Mouse (Mus musculus) ES-CJ7 (cell line): ENCODE data around the gene Upp2.

ENCODE experiments used
- DNase-seq: peaks from one replicate; pipeline ENCODE4 v3.0.0; 2011; ENCODE audit warnings: low read depth, low spot score

The Upp2 gene

GRCm38 (mm10) chr2:58551866-58552265, 15.2 kb upstream of the Upp2 start:
- no peak for DNase-seq

DNA sequence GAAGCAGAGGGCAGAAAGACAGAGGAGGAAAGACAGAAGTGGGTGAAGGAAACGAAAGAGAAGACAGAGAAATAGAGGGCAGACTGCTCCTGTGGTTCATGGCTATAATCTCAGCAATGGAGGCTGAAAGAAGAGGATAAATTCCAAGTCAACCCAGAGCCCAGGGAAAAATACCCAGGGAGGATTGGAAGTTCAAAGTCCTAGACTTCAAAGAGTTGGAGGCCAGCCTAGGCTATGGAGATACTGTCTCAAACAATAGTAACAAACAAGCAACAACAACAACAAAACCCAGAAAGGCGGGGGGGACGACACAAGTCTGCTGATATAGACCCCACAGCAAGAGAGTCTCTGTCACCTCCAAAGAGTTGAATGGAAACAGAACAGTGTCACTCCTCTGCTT, 14.8 kb upstream of the Upp2 start:
- no peak for DNase-seq

GRCm38 (mm10) chr2:58557045-58557845, 9.9 kb upstream of the Upp2 start:
- no peak for DNase-seq

DNA sequence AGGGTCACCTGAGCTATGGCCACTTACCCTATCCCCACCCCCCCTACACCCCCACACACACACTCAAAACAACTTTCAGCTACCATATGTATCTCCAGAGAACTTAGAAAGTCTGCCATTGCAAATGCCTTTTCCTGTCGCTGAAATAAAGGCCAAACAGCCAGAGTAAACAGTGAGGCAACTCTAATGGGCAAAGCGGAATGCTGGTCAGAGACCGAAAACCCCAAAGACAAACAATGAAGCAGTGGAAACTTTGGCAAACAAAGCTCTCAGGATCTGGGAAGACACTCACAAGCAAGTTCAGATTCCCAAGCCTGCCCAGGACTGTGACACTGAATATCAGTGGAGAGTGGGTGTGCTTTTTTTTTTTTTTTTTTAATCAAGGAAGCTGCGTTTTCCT, 5.0 kb upstream of the Upp2 start:
- DNase-seq = no peak

DNA sequence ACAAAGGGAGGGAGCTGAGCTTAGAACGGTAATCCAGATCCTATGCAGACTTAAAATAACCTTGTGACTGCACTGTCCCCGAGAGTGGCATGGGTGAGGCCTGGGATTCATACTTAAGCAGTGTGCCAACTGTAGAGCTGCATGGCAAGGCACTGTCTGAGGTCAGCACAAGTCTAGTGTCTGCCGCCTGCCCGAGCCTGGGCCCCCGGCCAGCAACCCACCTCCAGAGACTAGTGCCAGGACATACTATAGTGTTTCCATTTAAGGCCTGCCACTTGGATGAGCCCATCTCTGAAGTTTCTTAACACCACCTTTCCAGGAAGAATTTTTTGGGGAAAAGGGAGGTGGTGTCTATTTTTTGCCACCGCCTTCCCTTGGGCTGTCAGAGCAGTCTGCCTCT, 1.8 kb upstream of the Upp2 start:
- DNase-seq = no peak

DNA sequence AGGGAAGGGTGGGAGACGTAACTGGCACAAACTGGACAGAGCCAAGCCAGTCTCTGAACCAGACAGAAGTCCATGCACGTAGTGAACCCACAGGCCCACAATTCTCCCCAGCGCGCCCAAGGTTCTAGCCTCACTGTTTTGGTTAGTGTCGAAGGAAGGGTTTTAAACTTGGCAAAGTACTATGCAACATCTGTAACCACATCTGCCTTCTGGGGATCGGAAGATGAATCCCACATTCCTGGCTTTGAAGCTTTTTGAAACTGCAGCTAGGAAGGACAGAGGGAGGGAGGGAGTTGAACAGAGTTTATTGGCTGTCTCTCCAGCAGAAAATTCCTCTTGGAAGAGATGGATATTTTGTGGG, 1.1 kb upstream of the Upp2 start:
- DNase-seq = peak; percentile 34

- peak; percentile 39 for DNase-seq
Measured at GRCm38 (mm10) chr2:58566410-58567065, 560 bp upstream of the Upp2 start.

DNA sequence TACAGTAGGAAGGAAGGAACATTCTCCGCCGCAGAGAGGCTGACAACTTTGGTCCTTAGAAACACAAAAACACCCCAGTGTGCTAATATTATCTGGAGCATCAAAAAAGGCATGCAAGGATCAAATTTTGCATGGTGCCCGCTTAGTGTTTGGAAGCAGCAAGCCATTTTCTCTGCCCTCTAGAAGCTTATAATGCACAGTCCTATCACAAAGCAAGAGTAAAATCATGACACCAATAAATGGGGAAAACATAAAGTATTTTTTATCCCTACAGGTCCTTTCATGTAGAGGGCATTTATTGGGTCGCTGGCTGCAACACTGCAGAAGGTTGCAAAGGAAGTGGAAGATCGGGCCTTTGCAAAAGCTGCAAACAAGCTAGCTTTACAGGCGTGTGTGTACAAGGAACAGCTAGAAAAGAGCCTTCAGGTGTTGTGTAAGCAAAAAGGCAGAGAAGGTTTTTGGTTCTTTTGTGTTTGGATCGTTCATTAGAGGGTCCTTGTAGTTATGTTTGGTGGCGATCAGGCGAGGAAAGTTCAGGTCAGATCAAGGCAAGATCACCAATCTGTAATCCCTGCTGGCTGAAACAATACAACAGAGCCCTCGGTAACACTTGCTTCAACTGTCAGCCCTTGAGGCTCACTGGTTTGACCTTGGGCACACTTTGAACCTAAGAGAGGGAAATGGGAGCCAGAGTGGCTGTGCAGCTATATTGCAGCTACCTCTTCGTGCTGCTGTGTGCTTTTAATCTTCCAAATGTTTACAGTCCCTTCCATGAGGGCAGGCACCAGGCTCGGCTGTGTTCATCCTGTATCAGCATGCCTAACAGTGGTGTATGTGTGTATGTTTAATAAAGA, 995 bp downstream of the Upp2 start:
- DNase-seq = peak; percentile 54

GRCm38 (mm10) chr2:58568841-58569645, 1.9 kb downstream of the Upp2 start:
- no peak for DNase-seq

DNA sequence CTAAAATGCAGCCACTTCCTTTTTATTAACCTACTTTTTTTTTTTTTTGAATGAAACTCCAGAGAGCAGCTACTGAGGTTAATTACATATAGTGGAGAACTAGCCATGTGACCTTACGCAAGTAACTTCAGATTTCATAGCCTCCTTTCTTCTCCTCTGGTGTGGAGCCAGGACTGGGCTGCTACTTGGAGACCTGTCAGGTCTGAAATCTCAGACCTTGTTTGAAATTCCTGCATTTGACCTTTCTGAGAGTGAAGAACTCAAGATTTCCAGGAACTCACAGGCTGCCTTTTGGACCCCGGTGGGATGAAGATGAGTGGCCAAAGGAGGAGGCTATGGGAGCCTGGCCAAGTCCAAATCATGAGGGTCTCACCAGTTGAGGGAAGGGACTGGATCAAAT, 7.1 kb downstream of the Upp2 start:
- DNase-seq = no peak

GRCm38 (mm10) chr2:58586311-58586710, 19.2 kb downstream of the Upp2 start:
- DNase-seq = no peak

DNA sequence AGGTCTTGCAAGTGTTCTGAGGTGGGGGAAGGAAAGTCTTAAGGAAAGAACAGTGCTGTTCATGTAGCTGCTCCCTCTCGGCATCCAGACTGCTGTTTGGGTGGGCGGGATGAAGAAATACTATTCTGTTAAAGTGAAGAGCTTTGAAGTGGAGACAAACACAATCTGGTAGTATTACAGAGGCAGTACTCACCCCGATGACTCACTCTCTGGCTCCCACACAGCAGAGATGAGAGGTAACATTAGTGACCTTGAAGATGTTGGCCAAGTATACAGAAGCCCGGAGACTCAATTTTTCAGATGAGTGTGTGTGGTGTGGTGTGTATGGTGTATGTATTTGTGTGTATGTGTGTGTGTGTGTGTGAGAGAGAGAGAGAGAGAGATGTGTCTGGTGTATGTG, 22.5 kb downstream of the Upp2 start:
- DNase-seq = no peak

DNA sequence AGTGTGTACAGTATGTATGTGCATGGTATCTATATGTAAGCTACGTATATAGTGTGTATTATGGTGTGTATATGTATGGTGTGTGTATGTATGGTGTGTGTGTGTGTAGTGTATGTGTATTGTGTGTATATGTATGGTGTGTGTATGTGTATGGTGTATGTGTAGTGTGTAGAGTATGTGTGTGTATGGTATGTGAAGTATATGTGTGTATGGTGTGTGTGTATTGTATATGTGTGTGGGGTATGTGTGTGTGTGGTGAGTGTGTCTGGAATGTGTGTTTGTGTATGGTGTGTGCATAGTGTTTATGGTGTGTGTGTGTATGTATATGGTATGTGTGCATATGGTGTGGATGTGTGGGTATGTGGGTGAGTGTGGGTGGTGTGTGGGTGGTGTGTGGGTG, 23.0 kb downstream of the Upp2 start:
- DNase-seq = no peak

GRCm38 (mm10) chr2:58595350-58595749, 28.3 kb downstream of the Upp2 start:
- DNase-seq = no peak

DNA sequence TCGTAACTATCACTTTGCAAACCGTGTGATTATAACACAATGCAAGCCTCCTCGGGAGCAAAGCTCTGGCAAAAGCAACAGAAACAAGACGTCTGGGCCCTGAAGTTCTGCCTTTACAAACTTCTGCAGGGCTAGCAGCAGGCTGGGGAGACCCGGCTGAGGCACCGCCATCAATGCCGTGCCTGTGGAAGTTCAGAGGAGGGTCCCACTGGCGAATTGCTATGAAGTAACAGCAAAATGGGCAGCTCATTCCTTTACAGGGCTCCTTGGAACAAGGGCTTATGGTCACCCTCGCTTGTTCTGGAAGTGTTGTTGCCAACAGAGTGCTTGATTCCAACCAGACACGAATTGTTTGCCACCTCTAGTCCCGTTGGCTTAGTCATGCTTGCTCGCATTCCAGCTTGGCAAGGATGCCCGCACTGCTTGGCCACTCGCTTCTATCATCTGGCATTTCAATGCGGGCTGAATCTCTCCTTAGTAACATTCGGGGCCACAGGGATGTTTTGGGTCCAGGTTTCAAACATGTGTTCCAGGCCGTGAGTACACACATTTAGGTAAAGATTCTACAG, 29.8 kb downstream of the Upp2 start:
- DNase-seq = no peak

GRCm38 (mm10) chr2:58597556-58597955, 30.5 kb downstream of the Upp2 start:
- no peak for DNase-seq

DNA sequence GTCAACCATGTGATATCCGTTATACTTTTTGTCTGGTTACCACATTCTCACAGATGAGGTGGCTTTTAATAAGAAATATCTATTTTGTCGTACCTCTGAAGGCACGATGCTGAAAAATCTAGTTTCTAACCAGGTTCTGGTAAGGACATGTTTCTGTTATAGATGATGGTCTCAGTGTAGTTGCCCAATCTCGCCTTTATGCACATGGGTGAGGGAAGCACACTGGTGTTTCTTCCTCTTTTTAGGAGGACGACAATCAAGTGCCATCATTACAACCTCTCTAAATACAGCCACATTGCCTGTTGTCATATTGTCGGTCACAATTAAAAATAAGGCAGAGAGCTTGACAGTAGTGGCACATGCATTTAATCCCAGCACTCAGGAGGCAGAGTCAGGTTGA, 32.5 kb downstream of the Upp2 start:
- no peak for DNase-seq

DNA sequence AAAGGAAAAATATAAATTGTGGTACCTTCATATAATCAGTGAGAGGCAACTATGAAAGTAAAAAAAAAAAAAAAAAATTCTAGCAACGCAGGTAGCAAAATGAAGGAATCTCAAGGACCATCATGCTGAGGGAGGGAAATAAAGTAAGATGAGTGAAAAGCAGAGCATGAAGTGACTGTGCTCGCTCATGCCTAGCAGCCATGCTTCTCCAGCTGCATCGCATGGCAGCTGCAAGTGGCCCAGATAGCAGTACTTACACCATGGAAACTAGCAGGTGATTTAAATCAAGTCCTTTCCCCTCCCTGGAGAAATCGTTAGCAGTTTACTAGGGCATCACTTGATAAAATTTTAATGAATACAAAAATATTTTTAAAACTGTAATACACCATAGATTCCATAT, 34.3 kb downstream of the Upp2 start:
- no peak for DNase-seq

DNA sequence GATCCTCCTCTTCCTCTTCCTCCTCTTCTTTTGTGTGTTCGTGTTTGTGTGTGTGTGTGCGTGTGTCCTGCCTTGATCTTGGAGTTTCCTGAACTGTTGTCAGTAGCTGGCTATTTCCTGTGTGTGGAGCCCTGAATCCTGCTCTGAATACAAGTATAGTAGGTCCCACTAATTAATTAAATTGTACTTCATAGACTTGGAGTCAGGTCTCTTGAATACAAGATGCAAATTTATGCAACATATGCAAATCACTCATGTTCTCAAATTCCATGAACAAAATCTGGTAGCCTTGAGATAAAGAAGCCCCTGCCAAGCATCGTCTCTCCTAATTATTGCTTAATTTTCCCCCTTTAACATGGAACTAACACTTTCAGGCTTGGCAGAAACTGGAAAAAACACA, 36.3 kb downstream of the Upp2 start:
- DNase-seq = no peak

DNA sequence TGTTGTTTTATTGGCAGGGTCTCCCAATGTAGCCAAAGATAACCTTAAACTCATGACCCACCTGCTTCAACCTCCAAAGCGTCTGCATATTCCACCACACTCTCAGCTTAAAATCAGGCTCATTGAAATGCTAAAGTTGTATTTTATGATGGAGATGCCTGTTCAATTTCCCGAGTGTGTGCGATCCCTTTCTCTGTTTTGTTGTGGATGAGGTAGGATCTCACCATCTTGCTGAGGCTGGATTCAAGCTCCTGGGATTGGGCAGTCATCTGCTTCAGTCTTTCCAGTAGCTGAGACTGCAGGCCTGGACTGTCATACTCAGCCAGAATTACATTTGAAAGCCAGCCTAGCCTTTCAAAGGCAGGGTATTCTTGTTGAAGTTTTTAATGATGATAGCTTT, 37.7 kb downstream of the Upp2 start:
- peak; percentile 76 for DNase-seq

- DNase-seq = no peak
Measured at GRCm38 (mm10) chr2:58613720-58614119, 46.6 kb downstream of the Upp2 start.
